Mouse (Mus musculus): ENCODE results near the gene Dlat. TPM values are rescaled to one million over a fixed set of nuclear protein-coding genes. Genes with fewer than 3 reads are reported as not detected.

Gene Dlat
- polyA plus RNA-seq (2015; fragmentation: Nextera tagmentation; extraction: Ambion mirVana): 58.8 and 60.1 TPM in 2 replicates

- Histone ChIP-seq H3K36me3 (ENCODE audit: control insufficient read depth, insufficient read depth, low read length) (0 out of 2 replicates have a peak, but pooled peaks cover 14% of the 10 kb centered on the region), H3K9me3 (ENCODE audit: control insufficient read depth, low read length) (no peaks in the 10 kb centered on the region), H3K9ac (ENCODE audit: low read depth, low read length) (peak within 1 kb of the TSS; percentile 91), H3K27ac (ENCODE audit: low read depth, low read length) (peak within 1 kb of the TSS; percentile 92), H3K4me1 (ENCODE audit: control insufficient read depth, insufficient read depth, low read depth, low read length) (peaks cover 16% of the 10 kb centered on the region), H3K27me3 (replicated peaks; ENCODE audit: control insufficient read depth, insufficient read depth, low read length) (no peaks in the 10 kb centered on the region), H3K4me3 (ENCODE audit: low read length) (peak within 1 kb of the TSS; percentile 97), H3K4me2 (ENCODE audit: low read length) (peak within 1 kb of the TSS; percentile 86)
- peak; percentile 94 for ATAC-seq
- WGBS: under 1% methylated on average over 61 of the region's 63 CpGs
Observed at GRCm38 (mm10) chr9:50659392-50660217, at the start of gene Dlat. Gene Dlat (minus strand): TSS chr9:50659780.

- no peaks in the 10 kb centered on the region for H3K4me1 ChIP-seq (ENCODE audit: control insufficient read depth, insufficient read depth, low read depth, low read length)
- H3K27ac ChIP-seq (ENCODE audit: low read depth, low read length): no peak overlapping the region
- no peaks in the 10 kb centered on the region for H3K9me3 ChIP-seq (ENCODE audit: control insufficient read depth, low read length)
- H3K4me3 ChIP-seq (ENCODE audit: low read length): no peak overlapping the region
- no peaks in the 10 kb centered on the region for H3K27me3 ChIP-seq (replicated peaks; ENCODE audit: control insufficient read depth, insufficient read depth, low read length)
- H3K36me3 ChIP-seq (ENCODE audit: control insufficient read depth, insufficient read depth, low read length): peaks cover 6% of the 10 kb centered on the region; the same call in 1 of the 2 replicates
- WGBS: 18% methylated on average over 2 of the region's 2 CpGs
- no peak overlapping the region for H3K9ac ChIP-seq (ENCODE audit: low read depth, low read length)
- ATAC-seq: no peak
- H3K4me2 ChIP-seq (ENCODE audit: low read length): no peak overlapping the region
Observed at GRCm38 (mm10) chr9:50709108-50709507, 49.5 kb upstream of the Dlat start.

- no peak overlapping the region for H3K4me3 ChIP-seq (ENCODE audit: low read length)
- H3K4me2 ChIP-seq (ENCODE audit: low read length): no peak overlapping the region
- no peak overlapping the region for H3K9ac ChIP-seq (ENCODE audit: low read depth, low read length)
- H3K36me3 ChIP-seq (ENCODE audit: control insufficient read depth, insufficient read depth, low read length): peaks cover 6% of the 10 kb centered on the region
- WGBS: 38% methylated on average over 6 of the region's 6 CpGs
- no peak overlapping the region for H3K27ac ChIP-seq (ENCODE audit: low read depth, low read length)
- ATAC-seq: no peak
- H3K9me3 ChIP-seq (ENCODE audit: control insufficient read depth, low read length): no peaks in the 10 kb centered on the region
- no peaks in the 10 kb centered on the region; the same call in 1 of the 2 replicates for H3K4me1 ChIP-seq (ENCODE audit: control insufficient read depth, insufficient read depth, low read depth, low read length)
- H3K27me3 ChIP-seq (replicated peaks; ENCODE audit: control insufficient read depth, insufficient read depth, low read length): no peaks in the 10 kb centered on the region
Observed at GRCm38 (mm10) chr9:50704907-50705306, 45.3 kb upstream of the Dlat start.

- Histone ChIP-seq H3K27ac (ENCODE audit: low read depth, low read length) (no peak overlapping the region), H3K4me1 (ENCODE audit: control insufficient read depth, insufficient read depth, low read depth, low read length) (peaks cover 22% of the 10 kb centered on the region), H3K27me3 (replicated peaks; ENCODE audit: control insufficient read depth, insufficient read depth, low read length) (no peaks in the 10 kb centered on the region), H3K9me3 (ENCODE audit: control insufficient read depth, low read length) (no peaks in the 10 kb centered on the region), H3K9ac (ENCODE audit: low read depth, low read length) (no peak overlapping the region), H3K4me2 (ENCODE audit: low read length) (no peak overlapping the region), H3K36me3 (ENCODE audit: control insufficient read depth, insufficient read depth, low read length) (peaks cover 4% of the 10 kb centered on the region), H3K4me3 (ENCODE audit: low read length) (no peak overlapping the region)
- WGBS: 59% methylated on average over 11 of the region's 11 CpGs
- ATAC-seq: no peak
Observed at GRCm38 (mm10) chr9:50700921-50701691, 41.5 kb upstream of the Dlat start.

- Histone ChIP-seq H3K9me3 (ENCODE audit: control insufficient read depth, low read length) (no peaks in the 10 kb centered on the region), H3K27me3 (replicated peaks; ENCODE audit: control insufficient read depth, insufficient read depth, low read length) (no peaks in the 10 kb centered on the region), H3K4me1 (ENCODE audit: control insufficient read depth, insufficient read depth, low read depth, low read length) (peaks cover 22% of the 10 kb centered on the region), H3K36me3 (ENCODE audit: control insufficient read depth, insufficient read depth, low read length) (peaks cover 4% of the 10 kb centered on the region), H3K27ac (ENCODE audit: low read depth, low read length) (peak overlapping the region; percentile 73), H3K9ac (ENCODE audit: low read depth, low read length) (peak overlapping the region; percentile 81), H3K4me3 (ENCODE audit: low read length) (peak overlapping the region; percentile 50), H3K4me2 (ENCODE audit: low read length) (peak overlapping the region; percentile 96)
- under 1% methylated on average over 58 of the region's 70 CpGs for WGBS
- ATAC-seq: peak; percentile 57
Observed at GRCm38 (mm10) chr9:50698418-50699409, 39.1 kb upstream of the Dlat start.

GRCm38 (mm10) chr9:50697706-50698041, 38.1 kb upstream of the Dlat start:
- peak; percentile 86 for ATAC-seq
- Histone ChIP-seq H3K36me3 (ENCODE audit: control insufficient read depth, insufficient read depth, low read length) (peaks cover 4% of the 10 kb centered on the region), H3K4me1 (ENCODE audit: control insufficient read depth, insufficient read depth, low read depth, low read length) (peaks cover 22% of the 10 kb centered on the region), H3K4me2 (ENCODE audit: low read length) (peak overlapping the region; percentile 96), H3K4me3 (ENCODE audit: low read length) (peak overlapping the region; percentile 50), H3K9ac (ENCODE audit: low read depth, low read length) (peak overlapping the region; percentile 68), H3K9me3 (ENCODE audit: control insufficient read depth, low read length) (no peaks in the 10 kb centered on the region), H3K27ac (ENCODE audit: low read depth, low read length) (peak overlapping the region; percentile 74), H3K27me3 (replicated peaks; ENCODE audit: control insufficient read depth, insufficient read depth, low read length) (no peaks in the 10 kb centered on the region)
- 0% methylated on average over 12 of the region's 12 CpGs for WGBS

GRCm38 (mm10) chr9:50696851-50697705, 37.5 kb upstream of the Dlat start:
- Histone ChIP-seq H3K27me3 (replicated peaks; ENCODE audit: control insufficient read depth, insufficient read depth, low read length) (no peaks in the 10 kb centered on the region), H3K4me3 (ENCODE audit: low read length) (peak overlapping the region; percentile 50), H3K9ac (ENCODE audit: low read depth, low read length) (peak overlapping the region; percentile 68), H3K4me2 (ENCODE audit: low read length) (peak overlapping the region; percentile 96), H3K9me3 (ENCODE audit: control insufficient read depth, low read length) (no peaks in the 10 kb centered on the region), H3K4me1 (ENCODE audit: control insufficient read depth, insufficient read depth, low read depth, low read length) (peaks cover 22% of the 10 kb centered on the region), H3K27ac (ENCODE audit: low read depth, low read length) (peak overlapping the region; percentile 74), H3K36me3 (ENCODE audit: control insufficient read depth, insufficient read depth, low read length) (peaks cover 6% of the 10 kb centered on the region)
- ATAC-seq: no peak
- 25% methylated on average over 12 of the region's 12 CpGs for WGBS

- WGBS: 83% methylated on average over 6 of the region's 6 CpGs
- H3K4me2 ChIP-seq (ENCODE audit: low read length): no peak overlapping the region
- no peak for ATAC-seq
- no peaks in the 10 kb centered on the region for H3K9me3 ChIP-seq (ENCODE audit: control insufficient read depth, low read length)
- H3K36me3 ChIP-seq (ENCODE audit: control insufficient read depth, insufficient read depth, low read length): peaks cover 8% of the 10 kb centered on the region
- no peaks in the 10 kb centered on the region for H3K27me3 ChIP-seq (replicated peaks; ENCODE audit: control insufficient read depth, insufficient read depth, low read length)
- no peak overlapping the region for H3K9ac ChIP-seq (ENCODE audit: low read depth, low read length)
- H3K4me1 ChIP-seq (ENCODE audit: control insufficient read depth, insufficient read depth, low read depth, low read length): peaks cover 22% of the 10 kb centered on the region
- H3K27ac ChIP-seq (ENCODE audit: low read depth, low read length): no peak overlapping the region
- no peak overlapping the region for H3K4me3 ChIP-seq (ENCODE audit: low read length)
Observed at GRCm38 (mm10) chr9:50695153-50695552, 35.6 kb upstream of the Dlat start.
